Mouse (Mus musculus) myocyte (in vitro differentiated cells): ENCODE data around the gene Mboat1.

ENCODE experiments used
- POLR2A ChIP-seq: IDR thresholded peaks from one replicate; pipeline ENCODE4 v1.6.1; 2011; ENCODE audit warnings: low read depth, mild to moderate bottlenecking, control low read depth, moderate library complexity; ENCODE audit not compliant: insufficient read length
- REST ChIP-seq: IDR thresholded peaks from one replicate; pipeline ENCODE4 v1.6.1; 2011; ENCODE audit warnings: mild to moderate bottlenecking, control low read depth, moderate library complexity; ENCODE audit not compliant: insufficient read depth, insufficient read length
- TCF3 ChIP-seq: IDR thresholded peaks from one replicate; pipeline ENCODE4 v1.6.1; 2011; ENCODE audit warnings: low read depth, control low read depth; ENCODE audit not compliant: insufficient read length
- USF1 ChIP-seq: IDR thresholded peaks from one replicate; pipeline ENCODE4 v1.6.1; 2011; ENCODE audit warnings: low read depth, mild to moderate bottlenecking, control low read depth, moderate library complexity

DNA sequence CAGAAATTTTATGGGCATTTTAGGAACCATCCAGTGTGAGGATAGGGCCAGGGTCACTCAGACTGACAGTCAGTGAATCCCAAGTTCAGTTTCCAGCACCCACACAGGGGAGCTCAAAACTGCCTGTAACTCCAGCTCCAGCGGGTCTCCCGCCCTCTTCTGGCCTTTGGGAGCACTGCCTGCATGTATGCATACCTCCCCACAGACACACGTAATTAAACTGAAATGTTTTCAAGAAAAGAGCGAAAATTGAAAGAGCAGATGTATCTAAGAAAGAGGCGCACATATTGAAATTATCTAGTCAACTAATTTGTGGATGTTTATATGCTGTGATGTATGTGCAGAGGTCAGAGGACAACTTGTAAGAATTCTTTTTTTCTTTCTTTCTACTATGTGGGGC is 20.5 kb upstream of the Mboat1 start:
- TF ChIP-seq POLR2A: no peak
- no peak for TF ChIP-seq TCF3
- no peak for TF ChIP-seq USF1
- TF ChIP-seq REST: no peak
